Mouse (Mus musculus): ENCODE measurements around the gene Pde1a.

Gene Pde1a

DNA sequence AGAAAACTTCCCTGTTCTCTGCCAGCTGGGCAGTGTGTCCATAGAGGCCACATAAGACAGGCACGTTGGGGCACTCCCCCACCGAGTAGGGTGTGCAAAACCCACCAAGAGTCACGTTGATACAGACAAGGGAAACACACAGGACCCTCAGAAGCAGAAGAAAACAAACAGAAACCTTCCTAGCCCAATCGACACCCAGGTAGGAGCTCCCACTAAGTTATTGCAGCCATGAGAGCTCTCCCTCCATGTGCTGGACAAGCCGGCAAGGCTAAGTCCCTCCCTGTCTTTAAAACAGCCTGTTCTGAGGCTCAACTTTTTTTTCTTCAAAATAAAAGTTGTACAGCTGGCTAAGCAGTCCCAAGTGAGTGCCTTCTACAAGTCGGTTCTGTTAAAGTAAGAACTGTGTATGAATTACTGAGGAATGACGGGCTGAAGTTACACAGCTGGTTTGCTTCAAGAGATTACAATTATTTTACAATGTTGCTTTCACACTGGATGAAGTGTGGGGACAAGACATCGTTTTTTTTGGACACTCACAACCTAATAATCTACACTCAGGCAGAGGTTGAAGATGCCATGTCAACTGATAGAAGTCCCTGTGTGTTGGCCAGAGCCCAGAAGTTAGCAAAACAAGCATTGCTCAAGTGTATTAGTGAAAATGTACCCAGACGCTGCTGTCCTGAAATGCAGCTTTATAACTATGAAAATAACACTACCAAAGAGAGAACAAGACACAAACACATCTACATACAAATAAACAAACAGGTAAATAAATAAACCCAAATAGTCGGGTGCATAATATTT lies 90.4 kb downstream of the Pde1a start:
- DNase-seq, result no peak

DNA sequence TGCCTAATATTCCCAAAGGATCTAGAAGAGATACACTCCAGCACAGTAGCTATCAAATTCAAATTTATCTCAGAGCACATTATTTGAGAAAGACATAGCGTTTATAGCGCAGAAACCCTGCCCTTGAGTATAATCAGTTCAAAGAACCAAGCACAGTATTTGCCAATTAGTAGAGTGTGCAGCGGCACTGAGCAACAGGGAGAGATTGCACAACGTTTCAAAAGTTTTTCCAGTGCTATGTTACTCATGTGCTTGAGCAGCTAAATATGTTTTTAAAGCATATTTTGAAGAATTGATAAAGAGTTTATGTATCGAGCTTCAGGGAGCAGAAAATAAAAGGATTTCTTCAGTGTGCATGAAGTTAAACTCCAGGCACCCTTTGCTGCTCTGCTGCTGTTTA lies 91.3 kb downstream of the Pde1a start:
- DNase-seq, result no peak

DNA sequence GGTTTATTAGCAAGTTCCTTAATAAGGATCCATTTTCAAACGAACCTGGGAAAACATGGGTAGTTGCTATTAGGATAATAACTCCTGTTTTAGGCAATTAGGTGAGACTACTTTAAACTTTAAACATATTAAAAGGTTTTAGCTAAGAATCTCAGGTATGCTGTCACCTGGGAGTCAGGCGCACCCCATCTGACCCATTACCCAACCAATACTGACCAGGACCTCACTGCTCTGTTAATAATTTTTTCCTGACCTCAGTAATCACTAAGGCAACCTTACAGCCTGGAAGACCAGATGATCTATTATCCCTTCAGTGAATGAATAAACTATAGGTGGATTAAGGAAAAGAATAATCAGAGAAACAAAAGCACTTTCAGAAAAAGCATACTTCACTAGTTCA lies 100.2 kb downstream of the Pde1a start:
- no peak for DNase-seq

GRCm38 (mm10) chr2:80026053-80026452 lies 103.2 kb downstream of the Pde1a start:
- DNase-seq, result no peak

GRCm38 (mm10) chr2:80025597-80025996 lies 103.7 kb downstream of the Pde1a start:
- DNase-seq, result no peak

DNA sequence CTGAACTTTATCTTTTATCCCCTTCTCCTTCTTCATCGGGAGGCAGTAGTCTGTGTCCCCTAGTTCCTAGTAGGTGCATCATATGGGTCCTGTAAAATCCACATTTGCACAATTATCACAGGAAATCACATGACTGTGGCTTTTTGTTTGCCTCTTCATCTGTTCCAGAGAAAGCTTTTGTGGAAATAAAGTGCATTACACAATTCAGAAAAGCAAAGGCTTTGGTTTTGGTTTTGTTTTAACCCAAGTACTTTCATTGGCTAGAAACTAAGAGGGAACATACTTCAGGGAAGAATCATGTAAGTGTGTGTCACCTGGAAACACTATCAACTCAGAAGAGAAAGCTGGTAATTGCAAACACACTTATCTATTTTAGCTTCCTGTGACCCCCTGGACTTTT lies 104.2 kb downstream of the Pde1a start:
- DNase-seq, result no peak

- no peak for DNase-seq
Measured at GRCm38 (mm10) chr2:80014161-80014560, 115.1 kb downstream of the Pde1a start.

- DNase-seq, result no peak
Measured at GRCm38 (mm10) chr2:80013060-80013459, 116.2 kb downstream of the Pde1a start.

DNA sequence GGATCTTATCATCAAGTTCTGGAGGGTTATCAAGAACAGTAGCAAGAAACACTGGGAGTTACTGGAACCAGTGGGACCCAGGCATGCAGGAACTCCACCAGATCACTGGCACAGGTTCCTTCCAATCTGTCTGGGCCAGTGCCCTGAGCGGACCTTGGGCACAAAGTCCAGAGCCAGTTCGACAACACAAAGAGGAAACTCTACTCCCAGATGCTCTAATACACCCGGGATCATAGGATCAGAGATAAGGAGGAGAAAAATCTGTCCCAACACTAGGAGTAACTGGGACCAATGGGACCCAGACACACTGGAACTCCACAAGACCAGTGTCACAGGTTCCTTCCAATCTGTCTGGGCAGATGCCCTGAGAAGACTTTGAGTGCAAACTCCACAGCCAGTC lies 130.1 kb downstream of the Pde1a start:
- no peak for DNase-seq

- no peak for DNase-seq
Measured at GRCm38 (mm10) chr2:79998460-79998859, 130.8 kb downstream of the Pde1a start.

GRCm38 (mm10) chr2:79991642-79992041 lies 137.6 kb downstream of the Pde1a start:
- DNase-seq, result no peak

DNA sequence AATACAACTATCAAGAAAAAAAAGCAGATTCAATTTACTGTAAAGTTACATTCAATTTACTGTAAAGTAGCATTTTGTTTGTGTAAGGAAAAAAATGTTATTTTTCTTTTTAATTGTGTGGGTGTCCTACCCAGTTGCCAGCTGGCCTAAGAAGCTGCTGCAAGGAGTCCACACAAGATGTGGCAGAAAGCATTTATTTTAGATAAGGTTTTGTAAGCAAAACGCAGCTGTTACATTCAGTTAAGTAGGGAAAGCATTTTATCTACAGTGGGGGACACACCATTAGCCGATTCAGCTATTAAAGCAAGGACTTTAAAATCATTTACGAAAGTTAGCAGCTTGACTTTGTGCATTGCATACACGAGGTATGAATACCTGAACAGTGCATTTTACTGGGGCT lies 145.5 kb downstream of the Pde1a start:
- DNase-seq, result no peak

GRCm38 (mm10) chr2:79983222-79983632 lies 146.0 kb downstream of the Pde1a start:
- no peak for DNase-seq

GRCm38 (mm10) chr2:79981781-79982180 lies 147.5 kb downstream of the Pde1a start:
- no peak for DNase-seq

DNA sequence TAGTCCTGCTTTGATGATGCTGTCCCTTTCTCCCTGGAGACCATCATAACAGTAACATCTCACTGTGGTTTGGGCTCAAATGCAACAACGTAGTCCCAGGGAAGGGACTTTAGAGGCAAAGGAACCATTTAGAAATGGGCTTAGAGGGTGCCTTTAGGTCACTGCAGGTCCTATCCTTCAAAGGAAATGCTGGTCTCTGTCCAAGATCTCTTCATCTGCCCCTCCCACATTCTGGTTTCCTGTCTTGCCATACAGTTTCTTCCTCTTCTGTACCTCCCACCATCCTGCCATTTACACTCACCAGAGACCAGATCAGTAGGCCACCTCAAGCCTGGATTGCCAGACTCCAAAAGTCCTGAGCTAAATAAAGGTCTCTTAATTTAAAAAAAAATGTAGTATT lies 150.3 kb downstream of the Pde1a start:
- DNase-seq, result no peak

GRCm38 (mm10) chr2:79977259-79977658 lies 152.0 kb downstream of the Pde1a start:
- no peak for DNase-seq

GRCm38 (mm10) chr2:79975947-79976346 lies 153.3 kb downstream of the Pde1a start:
- no peak for DNase-seq

DNA sequence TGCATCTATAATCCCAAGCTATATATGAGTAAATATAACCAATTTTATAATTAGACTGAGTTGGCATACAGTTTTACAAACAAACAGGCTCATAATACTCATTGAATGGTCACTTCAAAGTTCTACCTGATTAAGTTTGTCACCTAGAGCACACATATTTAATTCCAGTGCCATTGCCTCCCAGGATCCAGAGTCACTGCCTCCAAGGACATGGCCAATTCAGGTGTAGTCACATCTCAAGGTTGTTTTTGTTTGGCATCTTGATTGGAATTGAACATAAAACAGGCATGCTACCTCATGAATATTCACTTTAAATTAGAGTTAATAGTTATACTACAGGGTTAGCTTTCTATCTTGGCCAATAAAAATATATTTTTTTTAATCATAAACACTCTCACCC lies 157.0 kb downstream of the Pde1a start:
- DNase-seq, result no peak

DNA sequence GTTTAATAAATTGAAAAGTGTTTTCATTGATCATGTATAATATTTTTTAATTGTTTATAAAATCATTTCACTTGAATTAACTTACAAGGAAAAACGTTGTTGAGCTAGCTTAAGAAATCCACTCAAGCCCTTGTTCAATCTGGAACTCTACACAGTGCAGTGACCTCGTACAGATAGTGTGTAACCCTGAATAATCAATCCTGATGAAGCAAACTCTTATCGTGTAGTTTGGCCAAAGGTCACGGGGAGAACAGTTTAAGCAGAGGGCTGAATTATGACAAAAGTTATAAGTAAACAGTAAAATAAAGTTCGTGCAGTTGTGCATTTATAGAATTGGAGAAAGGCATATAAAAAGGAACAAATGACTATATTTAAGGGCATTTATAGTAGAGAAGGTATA lies 159.7 kb downstream of the Pde1a start:
- no peak for DNase-seq

- DNase-seq, result no peak
Measured at GRCm38 (mm10) chr2:79966681-79967506, 162.4 kb downstream of the Pde1a start.

GRCm38 (mm10) chr2:79966086-79966485 lies 163.2 kb downstream of the Pde1a start:
- no peak for DNase-seq

DNA sequence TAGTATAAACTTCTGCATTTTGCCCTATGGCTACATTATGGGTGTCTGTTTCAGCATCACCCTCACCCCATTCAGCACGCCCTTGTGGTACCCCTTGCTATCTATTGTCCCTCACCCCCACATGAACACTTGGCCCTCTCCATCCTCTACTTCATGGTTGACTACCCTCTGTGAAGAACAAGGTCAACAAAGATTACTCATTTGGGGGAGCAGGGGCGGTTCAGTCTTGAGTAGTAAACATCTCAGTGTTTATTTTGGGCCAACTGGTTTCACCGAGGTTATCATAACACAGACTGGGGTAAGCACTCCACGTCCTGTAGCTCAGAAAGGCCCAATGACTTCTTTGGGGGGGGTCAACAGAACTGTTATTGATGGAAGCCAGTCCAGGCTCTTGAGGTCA lies 164.3 kb downstream of the Pde1a start:
- DNase-seq, result no peak

- no peak for DNase-seq
Measured at GRCm38 (mm10) chr2:79961421-79961820, 167.8 kb downstream of the Pde1a start.

DNA sequence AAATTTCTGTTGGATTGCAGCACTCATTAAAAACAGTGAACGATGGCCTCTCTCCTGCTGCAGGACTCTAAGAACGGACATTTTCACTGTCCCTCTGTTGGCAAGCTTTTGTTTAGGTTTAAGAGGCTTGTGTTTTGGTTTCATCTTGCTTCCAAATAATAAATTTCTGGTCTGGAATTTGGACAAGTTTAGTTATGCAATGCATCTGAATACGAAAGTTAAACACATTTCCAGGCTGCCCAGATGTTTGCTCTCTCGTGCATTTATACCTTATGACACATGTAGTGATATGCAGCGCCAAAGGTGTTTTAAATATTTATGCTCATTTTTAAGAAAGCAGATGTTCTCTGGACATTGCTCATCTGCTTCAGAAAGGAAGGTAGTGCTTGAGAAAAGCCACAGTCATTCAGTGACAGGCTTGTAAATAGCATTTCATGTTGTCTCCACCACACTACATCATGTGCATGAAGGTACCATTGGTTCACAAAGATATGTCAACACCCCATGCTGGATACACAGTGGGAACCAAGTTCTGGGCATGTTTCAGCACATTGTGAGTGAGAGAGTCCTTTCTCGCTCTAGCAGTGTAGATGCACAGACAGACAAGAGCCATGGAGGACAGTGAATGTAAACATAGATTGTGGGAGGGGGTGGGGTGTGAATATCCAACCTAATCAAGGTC lies 171.5 kb downstream of the Pde1a start:
- no peak for DNase-seq
